Mouse (Mus musculus) spleen, postnatal 36 days (tissue): ENCODE data around the gene Ap1g2.

Experiments used
- DNase-seq, 2 experiments: peaks; one replicate each; pipeline ENCODE4 v3.0.0; 2022; ENCODE audit warnings: low spot score in 2 of 2, mixed read lengths in 1 of 2

Gene Ap1g2

DNA sequence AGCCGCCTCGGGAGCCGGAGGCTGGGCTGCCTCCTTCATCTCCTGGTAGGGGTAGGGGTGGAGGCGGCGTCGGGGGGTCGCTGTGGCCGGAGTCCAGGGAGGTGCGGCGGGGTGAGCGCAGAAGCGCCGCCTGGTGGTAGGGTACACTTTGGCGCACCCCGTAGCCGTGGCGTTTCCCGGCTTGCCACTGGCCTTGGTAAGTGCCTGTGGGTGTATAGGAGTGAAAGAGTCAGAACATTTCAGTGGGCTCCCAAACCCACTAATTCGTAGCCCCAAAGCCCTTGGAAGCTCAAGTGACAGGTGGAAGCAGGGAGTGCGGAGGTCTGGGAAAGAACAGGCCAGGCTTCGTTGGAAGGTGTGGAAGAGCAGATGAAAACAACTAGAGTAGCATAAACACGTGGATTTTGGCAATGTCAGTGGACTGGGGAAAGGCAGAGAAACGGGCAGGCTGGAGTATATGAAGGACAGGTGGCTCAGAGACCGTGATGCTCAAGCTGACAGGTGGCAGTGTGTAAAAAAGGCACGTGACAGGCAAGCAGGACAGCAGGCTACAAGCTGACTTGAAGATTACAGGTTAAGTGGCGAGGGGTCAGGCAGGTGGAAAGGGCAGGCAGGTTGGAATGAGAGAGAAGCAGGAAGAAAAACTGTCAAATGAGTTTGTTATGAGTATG lies 7.7 kb upstream of the Ap1g2 start:
- DNase-seq: no peak

DNA sequence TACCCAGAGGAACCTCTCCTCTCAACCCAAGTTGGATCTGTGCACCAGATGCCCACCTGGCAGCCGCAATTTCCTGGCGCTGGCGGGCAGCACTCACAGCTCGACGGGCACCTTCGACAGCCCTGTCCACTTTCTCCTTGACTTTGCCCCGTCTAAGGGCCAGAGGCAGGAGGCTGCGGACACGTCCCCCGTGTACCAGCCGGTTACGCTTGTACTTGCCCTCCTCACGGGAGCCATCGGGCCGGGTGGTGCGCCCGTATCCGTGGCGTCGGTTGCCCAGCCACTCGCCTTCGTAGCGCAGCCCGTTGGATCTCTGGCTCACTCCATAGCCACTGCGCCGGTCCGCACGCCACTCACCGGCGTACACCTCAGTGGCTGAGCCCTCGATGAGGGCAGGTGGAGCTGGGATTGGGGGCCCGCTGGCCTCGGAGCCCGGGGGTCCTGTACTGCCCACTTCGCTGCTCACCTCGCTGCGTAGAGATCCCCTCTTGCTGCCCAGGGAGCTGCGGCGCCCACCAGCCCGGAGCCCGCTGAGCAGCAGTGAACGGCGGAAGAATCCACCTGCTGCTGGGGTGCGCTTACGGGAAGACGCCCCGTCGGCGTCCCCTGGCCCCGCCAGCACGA lies 7.1 kb upstream of the Ap1g2 start:
- DNase-seq: no peak

- no peak for DNase-seq
Observed at GRCm38 (mm10) chr14:55111720-55112119, 5.3 kb upstream of the Ap1g2 start.

DNA sequence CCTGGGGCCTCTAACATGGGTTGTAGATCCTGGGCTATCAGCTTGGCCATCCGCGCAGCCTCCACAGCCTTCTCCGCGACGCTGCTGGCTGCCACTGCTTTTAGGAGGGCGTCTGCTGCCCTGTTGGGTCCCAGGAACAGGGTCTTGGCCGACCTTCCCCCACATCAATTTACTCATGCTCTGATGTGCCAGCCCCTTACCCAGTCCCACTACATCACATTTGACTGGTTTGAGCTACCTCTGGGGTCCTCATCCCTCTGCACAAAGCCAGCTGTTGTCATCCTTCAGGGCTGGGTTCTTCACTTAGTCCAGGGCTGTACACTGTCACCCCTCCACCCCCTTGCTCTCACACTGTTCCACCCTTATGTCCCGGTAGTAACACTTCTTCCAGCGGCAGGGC lies 3.7 kb upstream of the Ap1g2 start:
- no peak for DNase-seq

- DNase-seq: no peak
Observed at GRCm38 (mm10) chr14:55109048-55109873, 2.9 kb upstream of the Ap1g2 start.

GRCm38 (mm10) chr14:55108202-55108870 lies 1.9 kb upstream of the Ap1g2 start:
- no peak for DNase-seq

GRCm38 (mm10) chr14:55106990-55107389 lies 597 bp upstream of the Ap1g2 start:
- DNase-seq: no peak

DNA sequence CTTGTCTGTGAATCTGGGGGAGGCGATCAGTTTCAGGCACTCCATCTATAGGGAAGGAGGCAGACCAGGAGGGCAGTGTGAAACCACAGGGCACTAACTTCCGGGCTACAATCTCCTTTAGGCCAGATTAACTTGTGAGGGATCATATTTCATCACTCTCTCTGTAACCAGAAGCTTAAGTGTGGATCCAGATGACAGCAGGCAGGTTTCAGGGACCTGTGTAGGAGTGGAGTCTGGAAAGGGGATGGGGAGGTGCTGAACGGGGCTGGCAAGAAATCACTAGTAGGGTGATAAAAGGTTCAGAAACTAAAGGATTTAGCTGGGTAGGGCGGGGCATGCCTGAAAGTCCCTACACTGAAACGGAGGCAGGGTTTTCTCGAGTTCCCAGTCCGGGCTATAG lies 1.0 kb downstream of the Ap1g2 start:
- DNase-seq: no peak

- DNase-seq: no peak
Observed at GRCm38 (mm10) chr14:55104365-55104764, 2.0 kb downstream of the Ap1g2 start.

DNA sequence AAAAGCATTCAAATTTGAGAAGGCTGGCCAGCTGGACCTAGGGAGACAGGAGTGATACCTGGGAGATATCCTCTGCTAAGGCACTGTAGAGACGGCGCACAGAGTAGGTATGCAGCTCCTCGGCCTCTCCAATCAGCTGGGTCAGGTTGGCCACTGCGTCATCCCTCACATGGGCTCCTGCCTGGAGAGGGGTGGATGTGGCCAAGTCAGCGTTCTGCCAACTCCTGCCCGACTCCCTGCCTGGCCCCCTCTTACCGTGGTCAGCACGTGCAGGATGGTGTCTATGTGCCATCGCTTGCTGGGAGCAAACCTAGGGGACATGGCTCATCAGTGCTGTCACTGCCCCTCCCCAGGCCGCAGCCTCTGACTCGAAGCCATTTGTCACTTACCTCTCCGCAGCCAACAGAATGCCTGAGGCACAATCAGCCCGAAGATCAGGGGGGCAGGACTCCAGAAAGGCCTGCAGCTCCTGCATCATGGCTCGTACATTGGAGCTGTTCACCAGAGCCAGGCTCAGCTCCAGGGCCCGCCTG lies 4.1 kb downstream of the Ap1g2 start:
- DNase-seq: no peak

DNA sequence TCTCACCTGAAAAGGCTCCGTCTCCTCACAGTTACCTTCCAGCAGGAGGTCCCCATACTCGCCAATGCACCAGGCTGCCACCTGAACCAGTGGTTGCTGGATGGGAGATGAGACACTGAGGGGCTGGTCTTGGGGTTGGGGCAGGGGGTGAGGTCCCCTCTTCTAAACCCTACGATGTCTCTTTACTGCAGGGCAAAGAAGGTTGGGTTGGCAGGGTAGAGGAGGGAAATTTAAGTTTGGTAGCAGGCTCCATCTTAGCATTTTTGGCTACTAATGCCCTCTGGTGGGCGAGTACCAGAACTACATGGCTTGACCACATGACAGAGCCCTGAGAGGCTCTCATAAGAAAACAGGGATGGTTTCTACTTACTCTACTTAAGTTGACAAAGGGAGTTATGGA lies 4.8 kb downstream of the Ap1g2 start:
- DNase-seq: no peak

- peak; percentile 41 to 51 for DNase-seq
Observed at GRCm38 (mm10) chr14:55098067-55098466, 8.3 kb downstream of the Ap1g2 start.

- DNase-seq: no peak
Observed at GRCm38 (mm10) chr14:55097646-55098045, 8.7 kb downstream of the Ap1g2 start.

DNA sequence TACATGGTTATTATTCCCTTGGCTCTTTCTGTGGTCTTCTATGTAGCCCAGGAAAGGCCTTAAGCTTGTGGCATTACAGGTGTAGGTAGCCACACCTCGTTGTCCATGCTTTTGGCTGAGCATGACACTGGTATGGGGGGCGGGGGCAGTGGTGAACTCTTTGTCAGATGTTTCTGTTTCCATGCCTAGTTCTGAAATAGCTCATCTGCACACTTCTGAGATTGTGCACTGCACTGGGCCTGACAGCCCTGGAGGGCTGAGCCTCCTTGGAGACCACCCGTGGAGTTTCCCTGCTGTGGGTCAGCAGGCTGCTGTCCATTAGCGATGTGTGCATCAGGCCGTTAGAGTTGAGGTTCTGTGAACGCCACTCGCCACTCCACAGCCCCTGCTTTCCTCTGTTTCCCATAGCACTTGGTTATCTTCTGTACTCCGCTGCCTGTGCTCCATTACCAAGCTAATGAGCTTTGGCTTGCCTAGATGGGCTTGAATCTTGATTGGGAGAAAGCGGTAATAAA lies 9.8 kb downstream of the Ap1g2 start:
- no peak for DNase-seq

- no peak for DNase-seq
Observed at GRCm38 (mm10) chr14:55095671-55096070, 10.7 kb downstream of the Ap1g2 start.

DNA sequence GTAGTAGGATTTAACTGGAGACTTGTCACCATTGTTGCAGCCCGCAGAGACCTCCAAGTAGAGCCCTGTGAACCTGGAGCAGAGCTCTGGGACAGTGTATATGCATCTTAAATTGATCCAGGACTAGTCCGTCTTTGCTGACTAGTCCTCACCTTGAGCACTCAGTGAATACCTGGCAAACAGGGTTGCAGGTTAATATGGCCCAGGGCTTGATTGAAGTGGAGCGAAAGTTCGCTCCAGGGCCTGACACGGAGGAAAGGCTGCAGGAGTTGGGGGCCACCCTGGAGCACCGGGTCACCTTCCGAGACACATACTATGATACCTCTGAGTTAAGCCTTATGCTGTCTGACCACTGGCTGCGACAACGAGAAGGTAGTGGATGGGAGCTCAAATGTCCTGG lies 11.1 kb downstream of the Ap1g2 start:
- DNase-seq: no peak

GRCm38 (mm10) chr14:55094704-55095231 lies 11.6 kb downstream of the Ap1g2 start, which contains the start of gene Thtpa:
Thtpa (plus strand) TSS chr14:55094784.
- DNase-seq: peak; percentile 68 to 69

DNA sequence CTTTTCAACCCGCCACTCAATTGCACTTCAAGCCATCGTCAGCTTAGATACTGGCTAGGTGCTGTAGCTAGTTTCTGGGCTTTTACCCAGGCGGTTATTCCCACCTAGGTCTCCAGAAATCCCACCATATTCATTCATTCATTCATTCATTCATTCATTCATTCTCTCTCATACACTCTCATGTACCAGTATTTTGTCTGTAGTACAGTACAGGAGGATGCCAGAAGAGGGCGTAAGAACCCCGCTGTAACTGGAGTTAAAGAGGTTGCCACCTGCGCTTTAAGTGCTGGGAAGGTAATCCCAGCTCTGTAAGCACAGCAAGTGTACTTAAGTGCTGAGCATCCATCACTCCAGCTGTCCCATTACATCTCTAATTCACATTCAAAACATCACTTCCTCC lies 12.5 kb downstream of the Ap1g2 start:
- no peak for DNase-seq

GRCm38 (mm10) chr14:55092011-55092577 lies 14.3 kb downstream of the Ap1g2 start, which contains the start of gene Zfhx2:
Zfhx2 (minus strand) TSS chr14:55092324.
- peak; percentile 92 to 94 for DNase-seq

GRCm38 (mm10) chr14:55091209-55091865 lies 15.1 kb downstream of the Ap1g2 start:
- no peak for DNase-seq
